In genomic region chr2:180399651-180400513, GRCm38 (mm10) we compare ENCODE assay signal across 9 mouse cellular contexts. TPM values are rescaled to one million over a fixed set of nuclear protein-coding genes. Genes with fewer than 3 reads are reported as not detected.
A peak's percentile ranks its signal among the peaks of the same experiment; 100 is the strongest.
DNase-seq lines count a peak whose midpoint lies in the region; ATAC-seq lines count a peak whose summit lies in the region.
"Had no signal": no experiment of that assay in that cellular context is flagged by ENCODE, and none has a peak within 500 bp of the region (broad histone marks: within the 10 kb centered on the region; RNA-seq: fewer than 3 reads in every experiment).

No protein-coding gene starts in this region.

- 53% methylated on average over 8 of the region's 8 CpGs for WGBS in kidney, embryonic 14.5 days
- 61% methylated on average over 8 of the region's 8 CpGs for WGBS in limb, embryonic 15.5 days

- H3K9ac ChIP-seq in kidney, embryonic 14.5 days (ENCODE audit: low read depth, low read length): no peak overlapping the region
- H3K9ac ChIP-seq in limb, embryonic 15.5 days: no peak overlapping the region
- H3K9ac ChIP-seq: kidney, embryonic 15.5 days had no signal

- no peak overlapping the region for H3K4me3 ChIP-seq in kidney, embryonic 14.5 days (ENCODE audit: low read length)
- no peak overlapping the region for H3K4me3 ChIP-seq in limb, embryonic 15.5 days
- H3K4me3 ChIP-seq: kidney, embryonic 15.5 days had no signal

- no peaks in the 10 kb centered on the region for H3K9me3 ChIP-seq in kidney, embryonic 14.5 days (ENCODE audit: control insufficient read depth, low read length)
- no peaks in the 10 kb centered on the region for H3K9me3 ChIP-seq in limb, embryonic 15.5 days
- H3K9me3 ChIP-seq: kidney, embryonic 15.5 days had no signal

- H3K27me3 ChIP-seq in kidney, embryonic 14.5 days (ENCODE audit: control insufficient read depth, insufficient read depth, low read length): no peaks in the 10 kb centered on the region
- H3K27me3 ChIP-seq in limb, embryonic 15.5 days: no peaks in the 10 kb centered on the region
- H3K27me3 ChIP-seq: kidney, embryonic 15.5 days had no signal

- H3K36me3 ChIP-seq in kidney, embryonic 14.5 days (ENCODE audit: control insufficient read depth, insufficient read depth, low read length): no peaks in the 10 kb centered on the region
- no peaks in the 10 kb centered on the region for H3K36me3 ChIP-seq in limb, embryonic 15.5 days
- H3K36me3 ChIP-seq: kidney, embryonic 15.5 days had no signal

- no peak overlapping the region for H3K4me2 ChIP-seq in kidney, embryonic 14.5 days (replicated peaks; ENCODE audit: low read depth, low read length)
- no peak overlapping the region for H3K4me2 ChIP-seq in limb, embryonic 15.5 days
- H3K4me2 ChIP-seq: kidney, embryonic 15.5 days had no signal

- DNase-seq in kidney, adult 18-20 months: no peak
- peak; percentile 74 for DNase-seq in MN1 (ENCODE audit: low spot score)
- peak; percentile 45 for DNase-seq in heart, adult 8-10 months (ENCODE audit: low spot score)
- DNase-seq in frontal cortex, postnatal 14 days (ENCODE audit: low spot score in 2 of 2): no peak
- DNase-seq in cerebellum, postnatal 36 days: no peak
- no peak for DNase-seq in spleen, adult 18-20 months

- no peak overlapping the region for H3K27ac ChIP-seq in kidney, embryonic 14.5 days (ENCODE audit: low read depth, low read length)
- no peak overlapping the region for H3K27ac ChIP-seq in limb, embryonic 15.5 days
- H3K27ac ChIP-seq: kidney, embryonic 15.5 days had no signal

- no peaks in the 10 kb centered on the region for H3K4me1 ChIP-seq in kidney, embryonic 14.5 days (ENCODE audit: control insufficient read depth, insufficient read depth, low read length)
- H3K4me1 ChIP-seq in limb, embryonic 15.5 days: no peaks in the 10 kb centered on the region
- H3K4me1 ChIP-seq: kidney, embryonic 15.5 days had no signal

- peak; percentile 32; the same call in 1 of the 2 replicates for ATAC-seq in kidney, embryonic 14.5 days (ENCODE audit: low FRiP score, low TSS enrichment)
- peak; percentile 35; the same call in 1 of the 2 replicates for ATAC-seq in limb, embryonic 15.5 days (ENCODE audit: insufficient number of reproducible peaks, low FRiP score, low TSS enrichment, low read depth)

RNA-seq across cellular contexts. Expression of gene Slco4a1, which starts 56.2 kb away (rescaled TPM):
- polyA plus RNA-seq in kidney, embryonic 14.5 days (2014; fragmentation: Nextera tagmentation; extraction: Ambion mirVana): 1.1 and 1.9 TPM in 2 replicates
- total RNA-seq in heart, adult 8-10 months (2022): under 1 TPM in 2 of 4 experiments, not detected in 2; 0.09 to 0.34 TPM
- 0.78 and 0.99 TPM in 2 replicates for polyA plus RNA-seq in limb, embryonic 15.5 days (2015; fragmentation: Nextera tagmentation; extraction: Ambion mirVana)

Comparison
In these comparisons a context has a peak if more than half of its experiments do, and no peak if none do; other contexts are left out.
1. DNase-seq: peak in MN1 (single experiment) and heart, adult 8-10 months (single experiment); none in kidney, adult 18-20 months (single experiment), frontal cortex, postnatal 14 days (0 of 2), cerebellum, postnatal 36 days (0 of 2) and spleen, adult 18-20 months (0 of 2).